Mouse (Mus musculus) ovary, postnatal 36 days (tissue): Measurements from ENCODE around the gene Pla2g4a.

Experiments
- DNase-seq: peaks from one replicate; pipeline ENCODE4 v3.0.0; 2022; ENCODE audit warnings: low spot score, mixed read lengths

Pla2g4a gene

DNA sequence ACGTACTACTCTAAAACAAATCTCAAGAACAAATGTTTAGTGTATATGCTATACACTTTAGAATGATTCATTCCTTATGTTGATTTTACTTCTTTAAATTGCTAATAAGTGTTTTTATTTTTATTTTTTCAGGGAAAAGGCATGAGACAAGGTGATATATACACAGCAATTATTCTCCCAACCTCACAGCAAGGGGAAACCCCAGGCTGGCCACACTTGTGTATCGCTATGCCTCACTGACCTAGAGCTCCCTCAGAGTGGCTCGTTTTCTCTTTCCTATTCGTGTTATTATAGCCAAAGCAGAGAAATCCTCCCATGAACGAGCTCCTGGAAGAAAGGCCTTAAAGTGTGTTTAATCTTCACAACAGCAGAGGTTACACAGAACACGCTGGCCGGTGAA is 106.2 kb downstream of the Pla2g4a start:
- no peak for DNase-seq

DNA sequence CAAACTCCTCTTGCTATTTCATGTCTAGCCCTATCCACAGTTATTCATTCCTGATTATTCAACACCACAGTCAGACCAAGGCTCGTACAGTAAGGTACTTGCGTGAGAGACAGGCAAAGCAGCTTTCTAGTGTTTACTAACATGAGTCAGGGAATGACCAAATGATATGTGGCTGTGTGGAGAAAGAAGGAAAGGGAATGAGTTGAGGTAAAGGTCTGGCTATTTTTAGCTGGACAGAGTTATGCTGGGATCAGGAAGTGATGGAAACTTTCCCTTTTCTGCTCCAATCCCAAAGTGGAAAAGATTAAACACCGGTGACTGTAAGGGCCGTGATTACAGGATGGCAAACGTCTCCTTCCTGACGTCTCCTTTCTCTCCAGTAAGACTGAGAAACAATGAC is 114.4 kb downstream of the Pla2g4a start:
- no peak for DNase-seq

DNA sequence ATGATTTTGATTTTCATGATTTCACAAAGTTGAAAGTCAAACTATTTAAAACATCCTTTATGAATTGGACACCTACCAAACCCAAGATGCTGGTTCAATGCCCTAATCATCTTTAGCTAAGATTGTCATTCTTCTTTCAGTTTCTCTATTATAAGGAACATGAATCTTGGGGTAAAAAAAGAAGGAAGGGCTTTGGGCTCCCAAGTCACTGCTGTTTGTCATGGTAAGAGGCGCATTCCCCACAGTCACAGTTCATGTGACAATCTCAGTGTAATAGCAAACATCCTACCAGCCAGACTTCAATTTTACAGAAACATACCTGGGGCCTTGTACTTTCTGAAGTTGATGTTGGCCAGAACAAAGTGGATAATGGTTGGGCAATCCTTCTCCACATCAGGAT is 119.2 kb downstream of the Pla2g4a start:
- DNase-seq, result no peak

DNA sequence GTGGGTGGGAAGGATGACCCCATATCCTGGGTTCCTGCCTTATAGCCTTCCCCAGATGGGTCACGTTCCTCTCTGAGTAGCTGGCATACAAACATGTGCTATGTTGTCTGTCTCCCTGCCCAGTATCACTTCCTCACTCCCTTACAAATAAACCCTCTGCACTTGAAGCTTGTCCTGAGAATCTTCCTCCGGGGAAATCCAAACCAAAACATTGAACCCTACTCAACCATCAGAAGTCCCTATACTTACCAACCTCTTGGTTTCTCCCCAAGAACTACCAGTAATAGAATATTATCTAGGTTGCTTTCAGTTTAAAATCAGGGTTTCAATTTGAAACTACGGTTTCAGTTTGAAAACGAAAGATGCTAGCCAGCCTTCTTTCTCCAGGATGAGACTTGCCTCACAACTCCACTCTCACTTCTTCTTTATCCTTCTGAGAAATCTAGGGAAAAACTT is 120.1 kb downstream of the Pla2g4a start:
- DNase-seq, result no peak

DNA sequence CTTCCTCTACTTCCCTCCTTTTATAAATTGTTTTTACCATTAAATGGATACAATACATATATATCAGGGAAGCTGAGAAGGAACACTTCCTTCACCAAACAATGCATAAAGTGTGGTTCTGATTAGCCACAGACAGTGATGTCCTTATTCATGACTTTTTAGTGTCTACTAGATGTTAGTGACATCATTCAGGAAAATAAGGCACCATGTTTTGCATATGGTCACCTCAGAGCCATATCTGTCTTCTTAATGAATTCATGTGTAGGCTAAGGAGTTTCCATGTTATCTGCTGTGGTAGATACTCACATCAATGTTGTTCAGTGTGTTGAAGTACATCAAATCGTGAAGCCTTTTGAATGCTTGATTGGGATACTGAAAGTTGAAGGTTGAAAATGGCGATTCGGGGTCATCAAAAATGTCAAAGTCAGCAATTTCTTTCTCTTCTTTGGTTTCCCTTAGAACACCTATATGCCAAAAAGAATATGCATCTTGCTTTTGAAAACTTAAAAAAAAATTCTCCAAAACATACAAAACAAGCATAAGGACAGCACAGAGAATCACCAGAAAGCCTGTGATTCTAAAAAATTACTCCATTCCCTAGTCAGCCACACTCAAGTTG is 120.7 kb downstream of the Pla2g4a start:
- no peak for DNase-seq

DNA sequence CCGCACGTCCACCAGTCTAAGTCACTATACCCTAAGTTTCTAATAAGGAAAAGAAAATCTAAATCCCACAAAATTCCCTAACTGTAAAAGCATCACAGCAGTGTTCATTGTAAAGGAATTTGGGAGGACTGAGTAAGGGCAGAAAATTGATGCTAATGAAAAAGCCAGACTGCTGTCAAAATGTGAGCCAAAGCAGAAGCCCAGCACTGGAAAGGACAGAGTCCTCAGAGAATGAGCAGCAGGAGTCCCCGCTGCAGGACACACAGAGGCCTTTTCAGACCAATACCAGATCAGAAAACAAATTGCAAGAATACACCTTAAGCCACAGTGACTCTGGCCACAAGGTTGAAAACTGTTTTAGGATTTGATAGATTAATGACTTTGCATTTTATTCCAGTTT is 124.6 kb downstream of the Pla2g4a start:
- no peak for DNase-seq

DNA sequence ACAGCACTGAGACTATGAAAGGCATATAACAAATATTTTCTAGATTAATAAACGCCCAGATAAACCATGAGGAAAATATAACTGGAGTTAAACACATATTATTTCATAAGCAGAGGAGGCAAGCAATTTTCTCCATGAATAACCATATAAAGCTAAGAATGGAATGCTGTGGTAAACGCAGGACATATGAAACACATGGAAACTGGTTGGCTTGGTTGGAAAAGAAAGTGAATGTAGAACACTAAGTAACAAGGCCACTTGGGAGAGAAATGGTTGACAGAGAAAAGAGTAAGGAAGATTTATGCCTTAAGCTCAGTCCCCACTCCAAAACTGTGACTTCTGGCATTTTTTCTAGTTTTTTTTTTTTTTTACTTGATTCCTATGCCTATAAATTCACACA is 127.2 kb downstream of the Pla2g4a start:
- no peak for DNase-seq

DNA sequence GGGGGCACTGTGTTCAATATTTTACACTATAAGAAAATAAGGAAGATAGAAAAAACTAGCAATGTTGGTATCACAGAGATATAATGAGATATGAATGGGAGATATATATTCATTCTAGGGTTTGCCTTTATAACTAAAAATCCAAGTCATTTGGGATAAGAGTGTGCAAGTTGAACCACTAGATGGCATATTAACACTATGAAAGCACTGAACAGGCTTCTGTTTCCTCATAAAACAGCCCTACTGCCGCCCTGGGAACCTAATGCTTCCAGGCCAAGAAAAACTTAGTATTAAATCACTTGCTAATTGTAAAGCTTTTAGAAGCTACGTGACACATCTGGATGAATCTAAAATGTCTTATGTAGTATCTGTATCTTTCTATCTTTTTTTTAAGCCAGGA is 128.1 kb downstream of the Pla2g4a start:
- DNase-seq, result no peak

DNA sequence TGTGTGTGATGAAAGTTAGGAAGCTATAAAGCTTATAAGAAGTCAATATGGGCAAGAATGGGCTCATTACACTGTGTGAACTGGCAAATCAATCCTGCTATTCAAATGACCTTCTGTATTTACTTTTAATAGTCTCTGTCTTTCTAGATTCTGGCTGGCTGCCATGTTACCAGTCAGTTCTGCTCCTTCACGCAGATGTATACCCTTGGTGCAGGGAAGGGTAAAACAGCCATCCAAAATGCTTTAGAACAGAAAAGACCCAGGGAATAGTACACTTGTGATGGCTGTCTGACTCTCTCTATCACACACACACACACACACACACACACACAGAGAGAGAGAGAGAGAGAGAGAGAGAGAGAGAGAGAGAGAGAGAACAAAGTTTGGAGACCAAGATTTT is 128.6 kb downstream of the Pla2g4a start:
- no peak for DNase-seq

DNA sequence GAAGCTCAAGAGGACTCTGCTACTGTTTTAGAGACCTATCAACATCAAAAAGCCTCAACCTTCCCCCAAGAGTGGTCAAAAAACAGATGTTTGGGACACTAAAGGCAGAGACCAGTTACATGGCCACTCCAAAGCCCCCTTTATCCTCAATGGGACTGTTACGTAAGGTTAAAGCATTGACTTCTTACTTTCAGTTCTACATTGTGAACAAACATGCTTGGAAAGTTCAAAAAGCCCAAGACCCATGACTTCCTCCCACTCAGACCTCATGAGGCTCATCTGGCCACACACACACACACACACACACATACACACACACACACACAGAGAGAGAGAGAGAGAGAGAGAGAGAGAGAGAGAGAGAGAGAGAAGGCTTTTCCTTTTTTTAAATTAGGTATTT is 130.0 kb downstream of the Pla2g4a start:
- no peak for DNase-seq

DNA sequence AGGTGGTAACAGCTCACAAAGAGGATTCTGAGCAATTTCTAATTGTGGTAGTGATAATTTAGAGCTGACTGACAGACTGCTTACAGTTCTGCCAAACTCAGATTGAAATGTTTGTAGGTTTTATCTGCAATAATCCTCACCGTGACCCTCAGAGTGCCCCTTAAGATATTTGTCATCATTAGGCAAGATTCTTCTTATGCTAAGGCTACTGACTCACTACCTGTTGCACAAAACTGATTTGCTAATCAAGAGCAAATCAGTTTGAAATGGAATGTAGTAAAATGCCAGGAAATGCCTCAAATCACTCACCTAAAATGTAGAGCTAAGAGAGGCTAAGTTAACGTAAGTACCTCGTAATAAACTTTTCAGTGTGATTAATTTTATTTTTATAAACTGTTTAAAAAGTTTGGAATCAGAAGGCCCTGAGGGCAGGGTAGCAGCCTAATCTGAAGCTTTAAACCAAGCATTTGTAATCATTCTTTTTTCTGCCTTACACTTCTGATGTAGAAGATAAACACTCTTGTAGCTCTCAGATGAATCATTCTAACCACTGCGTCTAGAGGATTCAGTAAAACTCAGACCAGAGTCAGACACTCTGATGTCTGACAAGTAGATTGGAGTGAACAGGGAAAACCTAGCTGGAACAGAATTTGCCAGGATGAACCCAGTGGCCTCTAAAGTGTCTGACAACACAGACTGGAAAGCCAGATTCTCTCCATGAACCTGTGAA is 147.3 kb downstream of the Pla2g4a start:
- no peak for DNase-seq

DNA sequence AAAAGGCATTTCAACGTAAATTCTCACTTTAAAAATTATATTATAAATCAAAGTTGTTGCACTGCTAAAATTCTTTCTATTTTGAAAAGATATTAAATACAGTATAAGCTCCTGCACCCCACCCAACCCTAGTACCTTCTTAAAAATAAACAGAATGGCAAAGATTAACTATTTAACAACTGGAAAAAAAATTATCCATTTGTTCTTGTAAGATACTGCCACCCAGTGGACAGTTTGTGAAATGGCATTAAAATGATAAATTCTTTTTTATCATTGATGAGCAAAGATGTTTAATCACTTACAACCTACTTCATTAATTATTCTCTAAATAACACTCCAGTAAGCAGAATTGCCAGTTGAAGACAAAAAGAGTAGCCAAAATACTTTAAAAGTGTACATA is 151.6 kb downstream of the Pla2g4a start:
- no peak for DNase-seq
